Mouse (Mus musculus) heart, postnatal 14 days (tissue): ENCODE results near the gene Gng7. TPM values are rescaled to one million over a fixed set of nuclear protein-coding genes. Genes with fewer than 3 reads are reported as not detected.
"Not testable (repeated sequence)": the region's sequence is repeated elsewhere in the genome, so short reads cannot be mapped to it uniquely, and the experiment has no call there.

Source experiments
- DNase-seq, 2 experiments: peaks; one replicate each; pipeline ENCODE4 v3.0.0; 2021 to 2022
- intact Hi-C: fragments of 180-260 bp; cut with DNase I; formaldehyde crosslinking; loops from one replicate; pipeline ENCODE4 v1.15.1; 2025
- long read RNA-seq, 2 experiments: library from polyadenylated mRNA; stranded (forward); transcript quantifications; one replicate each; pipeline ENCODE4 v2.0.0; 2021
- total RNA-seq, 2 experiments: library from RNA; stranded (reverse); gene quantifications; 2 replicates each; pipeline ENCODE4 v1.2.3; 2021

Gng7 gene
- total RNA-seq = under 1 TPM; 0.27 to 0.31 TPM
- long read RNA-seq, experiment 1 = 0 reads
- long read RNA-seq, experiment 2 = 0 reads

DNA sequence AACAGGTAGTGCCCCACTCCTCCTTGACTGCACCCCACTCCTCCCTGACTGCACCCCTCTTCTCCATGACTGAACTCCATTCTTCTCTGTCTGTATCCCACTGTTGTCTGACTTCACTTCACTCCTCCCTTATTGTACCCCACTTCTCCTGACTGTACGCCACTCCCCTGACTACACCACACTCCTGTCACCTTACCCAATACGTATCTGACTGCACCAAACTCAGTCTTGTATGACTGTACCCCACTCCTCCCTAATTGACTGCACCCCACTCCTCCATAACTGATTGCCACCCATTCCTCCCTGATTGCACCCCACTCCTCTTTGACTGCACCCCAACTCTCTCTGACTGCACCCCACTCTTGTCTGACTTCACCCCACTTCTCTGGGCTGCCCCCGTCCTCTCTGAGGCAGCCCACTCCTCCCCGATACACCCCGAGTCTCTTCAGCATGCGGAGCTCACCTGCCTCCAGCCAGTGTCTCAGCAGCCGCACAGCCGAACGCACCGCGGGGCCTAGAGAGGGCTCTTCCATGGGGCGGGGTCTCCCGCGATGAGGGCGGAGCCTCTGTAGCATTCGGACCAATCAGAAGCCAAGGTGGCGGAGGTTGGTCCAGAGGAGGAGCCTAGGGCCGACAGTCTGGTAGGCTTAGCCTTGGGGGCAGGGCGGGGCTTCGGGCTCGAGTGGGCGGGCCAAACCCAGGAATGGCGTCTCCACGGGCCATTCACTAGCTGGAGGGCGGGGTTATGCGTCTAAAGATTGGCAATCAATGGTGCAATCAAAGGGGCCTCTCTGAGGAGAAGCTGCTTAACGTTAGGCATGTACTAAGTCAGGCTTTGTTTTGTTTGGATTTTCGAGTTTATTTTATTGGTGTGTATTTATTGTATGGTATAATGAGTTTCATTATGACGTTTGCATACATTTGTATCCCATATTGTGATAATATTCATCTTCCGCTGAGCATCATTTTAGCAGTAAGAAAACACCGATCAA lies at the start of gene Gng7:
Gene Gng7 (minus strand): TSS at position 553 of the 992 bp plus-strand sequence.
- DNase-seq = peak; percentile 75 to 85
- intact Hi-C loops = loop anchor here (5.0 kb wide), 1 partner anchor 158 kb away; no protein-coding TSS in a partner anchor

DNA sequence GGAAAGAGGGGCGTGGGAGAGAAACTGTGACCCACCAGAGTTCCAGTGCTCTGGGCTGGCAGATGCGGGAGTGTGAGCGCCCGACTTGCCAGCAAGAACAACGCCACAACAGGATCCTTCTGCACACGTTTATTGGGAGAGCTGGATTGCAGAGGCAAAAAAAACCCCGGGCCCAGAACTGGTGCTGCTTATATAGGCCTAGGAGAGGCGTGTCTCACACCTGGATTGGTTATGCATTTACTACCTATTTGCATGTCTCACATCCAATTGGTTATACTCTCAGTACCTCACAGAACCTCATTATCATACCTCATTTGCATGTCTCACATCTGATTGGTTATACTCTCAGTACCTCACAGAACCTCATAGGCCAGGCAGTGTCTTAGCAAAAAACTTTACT lies 49.8 kb upstream of the Gng7 start:
- intact Hi-C loops, DNase-seq: not testable (repeated sequence)

DNA sequence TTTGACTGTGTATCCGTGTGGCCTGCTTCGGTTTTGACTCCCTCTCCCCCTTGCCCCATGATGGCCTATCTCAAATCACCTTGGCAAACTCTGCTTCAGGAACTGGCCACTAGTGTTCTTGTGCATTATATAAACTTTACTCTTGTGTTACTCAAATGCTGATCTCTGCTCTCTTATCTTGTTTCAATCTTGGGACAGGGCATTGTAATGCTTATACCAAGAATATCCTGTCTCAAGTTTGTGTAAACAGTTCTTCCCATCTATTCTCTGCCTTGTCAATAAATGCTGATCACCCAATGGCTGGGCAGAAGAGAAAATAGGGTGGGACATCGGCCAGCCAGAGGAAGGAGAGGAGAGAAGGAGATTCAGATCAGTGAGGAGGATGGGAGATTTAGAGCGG lies 48.0 kb upstream of the Gng7 start:
- DNase-seq = no peak
- intact Hi-C loops = no loop called here

DNA sequence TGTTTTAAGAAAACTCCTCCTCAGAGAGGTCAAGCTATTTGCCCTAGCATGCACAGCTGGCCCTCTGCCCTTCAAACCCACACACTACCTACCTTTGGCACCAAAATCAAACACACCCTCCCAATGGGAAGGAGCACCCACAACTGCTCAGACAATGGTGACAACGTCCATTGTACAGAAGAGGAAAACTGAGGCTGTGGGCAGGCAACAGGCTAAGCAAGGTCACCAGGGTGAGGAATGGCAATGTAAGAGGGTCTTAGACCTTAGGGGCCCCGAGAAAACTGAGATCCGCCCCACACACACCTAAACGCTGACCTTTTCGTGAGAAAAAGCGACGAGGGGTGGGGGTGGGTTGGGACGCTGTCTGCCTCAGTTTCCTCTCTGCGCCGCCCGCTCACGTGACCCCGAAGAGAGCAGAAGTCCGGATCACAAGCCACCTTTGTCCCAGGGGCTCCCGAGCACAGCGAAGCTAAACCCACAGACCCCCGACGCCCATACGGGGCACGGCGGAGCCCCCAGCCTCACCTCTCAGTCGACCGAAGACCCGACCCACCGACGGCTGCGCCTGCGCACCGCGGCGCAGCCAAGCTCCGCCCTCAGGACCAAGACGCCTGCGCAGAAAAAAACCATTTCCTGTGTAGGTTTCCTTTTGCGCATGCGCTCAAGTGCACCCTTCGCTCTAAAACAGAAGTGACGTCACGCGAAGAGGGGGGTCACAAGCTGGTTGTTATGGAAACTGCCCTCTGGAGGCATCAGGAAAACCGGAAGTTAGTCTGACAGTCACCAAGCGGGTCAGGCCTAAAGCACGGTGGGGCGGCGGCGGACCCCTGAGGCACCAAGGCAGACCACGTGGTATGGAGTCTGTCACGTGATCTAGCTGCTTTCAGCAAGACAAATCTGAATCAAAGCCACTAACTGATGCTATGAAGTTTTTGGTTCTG lies 45.1 kb upstream of the Gng7 start, which contains the start of gene Sgta:
Gene Sgta (minus strand): TSS at position 579 of the 941 bp plus-strand sequence.
- DNase-seq = peak; percentile 95 to 99
- intact Hi-C loops = no loop called here

DNA sequence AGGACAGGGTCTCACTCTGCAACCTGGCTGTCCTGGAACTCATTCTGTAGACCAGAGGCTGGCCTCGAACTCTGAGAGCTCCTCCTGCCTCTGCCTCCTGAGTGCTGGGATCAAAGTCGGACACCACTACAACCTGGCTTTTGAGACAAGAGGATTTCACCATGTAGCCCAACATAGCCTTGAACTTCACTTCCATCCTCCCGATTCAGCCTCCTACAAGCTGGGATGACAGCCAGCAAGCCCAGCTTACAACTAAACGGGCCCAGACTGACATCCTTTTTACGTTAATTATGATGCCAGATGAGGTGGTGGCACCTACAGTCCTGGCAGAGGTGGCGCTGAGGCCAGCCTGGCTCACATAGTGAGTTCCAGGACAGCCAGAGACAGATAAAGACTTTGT lies 44.2 kb upstream of the Gng7 start:
- intact Hi-C loops = no loop called here
- no peak for DNase-seq

DNA sequence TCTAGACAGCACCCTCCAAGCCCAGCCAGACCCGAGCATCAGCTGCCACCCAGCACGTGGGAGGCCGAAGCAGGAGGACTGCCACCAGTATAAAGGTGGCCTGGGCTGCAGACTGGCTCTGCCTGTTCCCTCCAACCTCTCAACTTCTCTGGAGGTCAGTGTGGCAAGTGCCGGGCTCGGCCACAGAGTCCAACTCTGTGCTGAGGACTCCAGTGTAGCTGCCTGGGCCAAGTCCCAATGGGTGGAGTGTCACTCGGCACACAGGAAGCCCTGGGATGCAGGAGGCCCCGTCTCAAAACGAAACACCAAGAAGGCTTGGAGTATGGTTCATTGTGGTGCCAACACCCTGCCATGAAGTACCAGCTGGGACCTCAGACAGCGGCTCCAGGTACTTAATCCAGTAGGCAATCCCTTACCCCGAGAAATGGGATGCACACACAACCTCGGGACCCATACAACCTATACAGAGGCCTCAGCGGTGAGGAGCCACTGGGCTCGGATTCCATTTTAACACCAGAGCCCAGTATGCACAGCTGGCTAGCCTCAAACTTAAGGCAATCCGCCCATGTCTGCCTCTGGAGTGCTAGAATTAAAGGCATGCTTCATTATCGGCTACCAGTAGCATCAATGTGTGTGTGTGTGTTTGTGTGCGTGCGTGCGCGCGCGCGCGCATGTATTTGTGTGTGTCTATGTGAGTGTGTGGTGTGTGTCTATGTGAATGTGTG lies 42.8 kb upstream of the Gng7 start:
- DNase-seq = peak in 1 of 2 experiments; percentile 48
- intact Hi-C loops = no loop called here

DNA sequence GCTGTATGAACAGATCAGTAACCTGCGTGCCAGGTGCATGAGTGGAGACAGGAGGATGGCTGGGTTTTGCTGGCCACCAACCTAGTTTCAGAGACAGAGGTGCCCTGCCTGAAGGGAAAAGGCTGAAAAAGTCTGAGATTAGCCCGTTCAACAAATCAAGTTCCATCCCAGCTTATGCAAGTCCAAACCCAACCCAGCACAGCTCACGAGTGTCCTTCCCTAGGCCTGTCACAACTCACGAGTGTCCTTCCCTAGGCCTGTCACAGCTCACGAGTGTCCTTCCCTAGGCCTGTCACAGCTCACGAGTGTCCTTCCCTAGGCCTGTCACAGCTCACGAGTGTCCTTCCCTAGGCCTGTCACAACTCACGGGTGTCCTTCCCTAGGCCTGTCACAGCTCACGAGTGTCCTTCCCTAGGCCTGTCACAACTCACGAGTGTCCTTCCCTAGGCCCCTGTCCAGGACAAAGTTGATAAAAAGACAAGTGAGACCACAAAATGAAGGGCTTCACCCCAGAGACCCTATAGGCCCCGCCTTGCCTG lies 41.1 kb upstream of the Gng7 start:
- intact Hi-C loops, DNase-seq: not testable (repeated sequence)

DNA sequence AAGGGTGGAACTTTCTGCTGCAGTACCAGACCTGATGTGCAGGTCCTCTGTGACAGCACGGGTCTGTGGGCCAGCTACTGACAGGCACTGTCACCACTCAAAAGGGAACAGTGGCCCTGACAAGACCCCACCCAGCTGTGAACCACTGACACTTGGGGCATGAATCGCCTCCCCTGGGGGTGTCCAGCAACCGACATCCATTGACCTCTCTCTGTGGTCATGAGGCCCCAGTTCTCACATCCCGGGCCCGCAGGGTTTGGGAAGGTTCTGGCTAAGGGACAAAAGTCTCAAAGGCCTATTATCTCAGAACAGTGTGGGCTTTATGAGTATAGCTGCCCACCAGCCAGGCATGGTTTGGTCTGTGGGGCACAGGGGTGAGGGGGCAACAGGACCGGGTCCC lies 40.4 kb upstream of the Gng7 start:
- no peak for DNase-seq
- intact Hi-C loops = no loop called here

DNA sequence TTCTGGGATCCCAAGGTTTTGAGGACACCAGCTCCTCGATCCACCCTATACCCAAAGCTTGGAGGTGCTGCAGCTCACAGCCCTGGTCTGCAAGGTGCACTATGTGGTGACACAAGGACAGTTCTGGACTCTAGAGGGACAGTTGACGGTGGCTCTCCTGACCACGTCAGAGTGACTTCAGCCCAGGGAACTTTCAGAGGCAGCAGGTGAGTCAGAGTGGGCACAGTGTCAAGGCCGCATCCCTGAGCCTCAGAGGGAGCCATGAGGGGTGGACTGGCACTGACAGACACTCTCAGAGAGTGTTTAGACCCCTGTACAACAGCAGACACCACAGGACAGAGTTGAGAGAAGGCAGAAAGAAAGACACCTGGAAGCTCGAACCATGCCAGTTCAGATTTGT lies 37.8 kb upstream of the Gng7 start:
- DNase-seq = no peak
- intact Hi-C loops = no loop called here

DNA sequence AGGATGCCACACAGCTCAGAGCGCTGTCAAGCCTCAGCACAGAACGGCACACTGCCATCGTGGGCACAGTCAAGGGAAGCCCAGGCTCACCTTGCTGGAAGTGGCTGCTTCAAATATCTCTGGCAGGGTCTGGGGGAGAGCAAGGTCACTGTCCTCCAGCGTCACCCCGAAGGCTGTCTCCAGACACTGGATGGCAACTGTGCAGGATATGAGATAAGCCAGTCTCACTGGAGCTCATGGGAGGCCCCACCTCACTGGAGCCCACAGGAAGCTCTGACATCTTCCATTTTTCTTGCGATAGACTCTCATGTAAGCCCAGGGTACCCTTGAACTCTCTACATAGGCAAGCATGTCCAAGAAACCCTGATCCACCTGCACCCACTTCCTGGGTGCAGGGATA lies 36.4 kb upstream of the Gng7 start:
- intact Hi-C loops = no loop called here
- no peak for DNase-seq

DNA sequence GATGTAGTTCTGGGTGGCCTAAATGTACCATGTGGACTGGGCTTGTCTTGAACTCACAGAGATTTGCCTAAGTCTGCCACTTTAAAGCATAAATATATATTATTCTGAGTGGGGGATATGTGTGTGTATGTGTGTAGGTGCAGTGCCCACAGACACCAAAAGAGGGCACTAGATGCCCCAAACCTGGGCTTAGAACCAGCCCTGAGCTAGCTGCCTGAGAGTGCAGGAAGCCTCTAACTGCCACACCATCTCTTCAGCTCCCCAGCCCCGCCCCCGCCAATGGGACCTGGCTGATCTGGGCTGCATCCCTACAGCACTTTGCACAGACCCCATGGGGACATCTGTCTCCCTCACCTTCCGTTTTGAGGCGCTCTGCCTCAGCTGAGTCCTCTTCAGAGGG lies 35.9 kb upstream of the Gng7 start:
- intact Hi-C loops = no loop called here
- no peak for DNase-seq

DNA sequence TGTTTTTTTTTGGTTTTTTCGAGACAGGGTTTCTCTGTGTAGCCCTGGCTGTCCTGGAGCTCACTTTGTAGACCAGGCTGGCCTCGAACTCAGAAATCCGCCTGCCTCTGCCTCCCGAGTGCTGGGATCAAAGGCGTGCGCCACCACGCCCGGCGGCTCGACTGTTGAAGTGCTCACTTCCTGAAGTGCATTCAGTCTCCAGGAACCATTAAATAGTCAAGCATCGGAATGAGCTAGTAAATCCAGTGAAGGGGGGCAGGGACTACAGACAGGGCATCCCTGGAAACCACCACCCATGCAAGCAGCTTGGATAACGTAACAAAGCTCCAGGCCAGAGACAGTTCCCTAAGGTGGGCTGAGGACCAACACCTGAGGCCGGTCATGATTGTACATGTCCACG lies 30.5 kb upstream of the Gng7 start:
- intact Hi-C loops, DNase-seq: not testable (repeated sequence)

DNA sequence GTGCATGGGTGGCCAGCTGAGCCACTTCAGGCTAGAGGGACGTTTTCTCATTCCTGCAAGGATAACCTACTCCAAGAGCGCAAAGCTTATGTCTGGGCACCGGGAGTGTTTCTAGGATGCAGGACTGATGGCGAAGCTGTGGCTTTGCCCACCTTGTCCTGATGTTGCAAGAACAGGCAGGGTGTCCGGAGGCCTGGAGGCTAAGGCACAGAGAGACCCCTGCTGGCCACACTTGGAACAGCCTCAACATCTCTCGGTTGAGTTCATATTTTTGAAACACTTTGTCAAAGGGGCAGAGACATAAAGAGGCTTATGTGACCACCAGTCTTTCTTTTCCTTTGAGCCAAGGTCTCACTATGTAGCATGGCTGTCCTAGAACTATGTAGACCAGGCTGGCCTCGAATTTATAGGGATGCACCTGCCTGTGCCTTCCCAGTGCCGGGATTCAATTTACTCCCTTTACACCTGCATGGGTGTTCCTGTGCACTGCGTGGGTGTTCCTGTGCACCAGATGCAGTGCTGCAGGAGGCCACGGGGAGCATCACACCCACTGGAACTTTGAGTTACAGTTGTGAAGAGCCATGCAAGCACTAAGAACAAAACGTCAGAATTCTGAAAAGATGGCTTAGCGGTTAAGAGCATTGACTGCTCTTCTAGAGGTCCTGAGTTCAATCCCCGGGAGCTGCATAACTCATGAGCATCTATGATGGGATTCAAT lies 26.9 kb upstream of the Gng7 start:
- DNase-seq = peak; percentile 72 to 81
- intact Hi-C loops = loop anchor here (1.0 to 2.0 kb wide), 2 partner anchors 25 to 41 kb away; no protein-coding TSS in a partner anchor

DNA sequence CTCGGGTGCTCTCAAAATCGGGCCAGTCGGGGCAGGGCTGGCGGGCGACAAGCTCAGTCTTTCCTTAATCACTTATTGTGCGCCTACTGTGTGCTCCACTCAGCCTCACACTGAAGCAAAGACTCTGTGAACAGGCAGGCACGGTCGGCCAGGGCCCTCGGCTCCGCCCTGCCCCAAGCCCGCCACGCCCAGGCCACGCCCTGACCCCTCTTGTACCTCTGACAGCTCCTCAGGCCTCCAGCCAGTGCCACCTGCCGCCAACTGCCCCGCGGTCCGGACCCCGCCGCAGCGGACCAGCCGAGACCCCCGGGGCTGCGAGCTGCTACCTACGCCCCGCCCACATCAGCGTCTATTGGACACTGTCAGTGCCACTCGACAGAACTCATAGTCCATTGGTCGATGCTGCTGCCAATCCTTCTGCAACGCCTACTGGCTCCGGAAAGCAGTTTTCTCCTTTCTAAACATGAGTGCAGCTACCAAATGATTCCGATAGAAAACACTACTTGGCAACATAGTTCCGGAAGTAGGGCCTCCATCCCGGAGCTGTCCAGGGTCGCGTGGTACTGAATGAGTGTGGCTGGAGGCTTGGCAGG lies 22.3 kb upstream of the Gng7 start, which contains the start of gene Slc39a3:
Gene Slc39a3 (minus strand): TSS at position 439 of the 593 bp plus-strand sequence.
- intact Hi-C loops = no loop called here
- DNase-seq = peak; percentile 98 to 99

DNA sequence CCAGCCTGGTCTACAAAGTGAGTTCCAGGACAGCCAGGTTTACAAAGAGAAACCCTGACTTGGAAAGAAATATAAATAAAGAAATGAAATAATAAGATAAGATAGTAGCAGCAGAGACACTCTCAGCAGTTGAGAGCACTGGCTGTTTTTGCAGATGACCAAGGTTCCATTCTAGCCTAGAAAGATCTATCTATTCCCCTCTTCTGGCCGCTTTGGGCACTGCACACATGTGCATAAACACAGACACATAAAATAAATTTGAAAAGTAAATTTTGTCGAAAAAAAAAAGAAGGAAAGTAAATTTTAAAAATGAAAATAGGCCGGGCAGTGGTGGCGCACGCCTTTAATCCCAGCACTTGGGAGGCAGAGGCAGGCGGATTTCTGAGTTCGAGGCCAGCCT lies 21.5 kb upstream of the Gng7 start:
- intact Hi-C loops = no loop called here
- DNase-seq = no peak

DNA sequence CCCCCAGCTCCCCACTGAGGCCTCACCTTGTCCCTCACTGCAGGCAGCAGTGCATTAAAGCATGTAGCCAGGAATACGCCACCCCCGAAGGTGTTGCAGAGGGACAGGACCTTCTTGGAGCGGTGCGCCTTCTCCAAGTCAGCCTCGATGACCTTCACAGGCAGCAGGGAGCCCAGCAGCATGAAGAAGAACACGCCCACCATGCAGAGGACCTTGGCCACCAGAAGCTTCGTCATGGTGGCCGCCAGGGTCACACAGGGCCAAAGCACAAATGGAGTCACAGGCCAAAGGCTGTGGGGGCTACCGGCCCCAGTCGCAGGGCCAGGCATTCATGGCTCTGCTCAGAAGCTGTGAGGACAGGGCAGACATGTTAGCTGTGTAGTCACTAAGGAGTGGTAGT lies 18.8 kb upstream of the Gng7 start:
- no peak for DNase-seq
- intact Hi-C loops = no loop called here

DNA sequence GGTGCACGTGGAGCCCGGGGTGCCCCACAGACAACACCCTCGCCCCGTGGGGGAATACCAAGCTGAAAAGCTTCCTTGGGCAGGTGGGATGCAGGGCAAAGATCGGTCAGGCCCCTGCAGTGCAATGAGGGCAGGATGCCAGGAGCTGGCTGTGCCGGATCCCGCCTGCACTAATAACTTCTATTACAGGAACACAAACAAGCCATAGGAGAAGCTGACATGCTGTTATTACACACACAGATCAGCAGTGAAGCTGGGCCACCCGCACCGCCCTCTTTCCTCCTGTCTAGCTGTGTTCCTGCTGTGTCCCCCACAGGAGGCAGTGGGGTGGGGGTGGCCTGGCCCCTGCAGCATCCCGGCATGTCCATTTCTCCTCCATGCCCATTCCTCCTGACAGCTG lies 14.3 kb upstream of the Gng7 start:
- no peak for DNase-seq
- intact Hi-C loops = no loop called here

DNA sequence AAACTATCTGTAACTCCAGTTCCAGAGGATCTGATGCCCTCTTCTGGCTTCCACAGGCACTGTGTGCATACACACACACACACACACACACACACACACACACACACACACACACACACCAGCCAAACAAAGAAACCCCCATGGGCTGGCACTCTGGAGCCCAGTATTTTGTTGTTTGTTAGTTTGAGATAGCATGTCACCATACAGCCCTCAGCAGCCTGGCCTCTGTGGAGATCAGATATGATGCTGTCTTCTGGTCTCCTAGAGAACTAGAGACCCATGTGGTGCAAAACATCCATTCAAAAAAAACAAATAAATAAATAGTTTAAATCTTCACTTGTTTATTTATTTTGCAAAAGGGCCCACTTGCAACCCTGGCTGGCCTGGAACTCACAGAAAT lies 13.5 kb upstream of the Gng7 start:
- intact Hi-C loops = no loop called here

DNA sequence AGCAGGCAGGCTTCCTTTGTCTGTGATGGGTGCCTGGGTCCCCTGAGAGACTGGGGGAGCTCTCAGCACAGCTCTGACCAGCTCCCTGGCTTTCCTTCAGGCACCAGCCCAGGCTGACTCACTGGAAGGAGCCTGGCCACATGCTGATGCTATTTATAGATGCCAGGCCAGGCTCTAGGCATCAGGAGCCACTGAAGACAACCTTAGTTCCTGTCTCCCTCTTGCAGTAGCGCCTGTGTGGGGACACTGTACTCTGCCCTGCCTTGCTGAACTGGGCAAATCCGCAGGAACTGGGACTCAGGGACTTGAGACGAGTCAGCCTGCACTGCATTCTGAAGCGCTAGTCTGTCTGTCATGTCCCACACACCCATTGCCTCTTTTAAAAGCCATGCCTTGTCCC lies 12.6 kb upstream of the Gng7 start:
- peak; percentile 18 to 33 for DNase-seq
- intact Hi-C loops = no loop called here

More for the DNA sequence above, 13.5 kb upstream of the Gng7 start:
- no peak for DNase-seq
